Mouse (Mus musculus): ENCODE measurements at regions not wholly inside any gene's neighbourhood (a gene's known extent, or its start where the extent isn't known, plus 50 kb on each side); places are given as distances from the start of the nearest gene placed in this dataset.
A peak's percentile ranks its signal among the peaks of the same experiment; 100 is the strongest.

DNA sequence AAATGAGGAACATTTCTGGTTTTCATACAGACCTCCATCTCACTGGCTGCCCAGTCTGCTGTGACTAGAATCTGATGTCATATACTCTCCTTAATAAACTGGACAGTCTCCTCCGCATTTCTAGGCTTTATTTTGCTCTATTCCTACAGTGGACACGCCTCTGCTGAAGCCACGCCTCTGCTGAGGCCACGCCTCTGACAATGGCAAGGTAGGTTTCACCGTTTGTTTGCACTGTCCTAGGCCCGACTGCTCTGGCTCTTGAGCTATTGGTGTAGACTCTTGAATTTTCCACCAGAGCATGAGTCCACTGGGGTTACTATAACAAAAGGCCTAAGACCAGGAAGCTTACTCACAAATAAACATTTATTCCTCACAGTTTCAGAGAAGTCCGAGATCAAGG lies 69.8 kb upstream of the Pax2 start:
- no peak for DNase-seq (ENCODE audit: low spot score in 2 of 2)

DNA sequence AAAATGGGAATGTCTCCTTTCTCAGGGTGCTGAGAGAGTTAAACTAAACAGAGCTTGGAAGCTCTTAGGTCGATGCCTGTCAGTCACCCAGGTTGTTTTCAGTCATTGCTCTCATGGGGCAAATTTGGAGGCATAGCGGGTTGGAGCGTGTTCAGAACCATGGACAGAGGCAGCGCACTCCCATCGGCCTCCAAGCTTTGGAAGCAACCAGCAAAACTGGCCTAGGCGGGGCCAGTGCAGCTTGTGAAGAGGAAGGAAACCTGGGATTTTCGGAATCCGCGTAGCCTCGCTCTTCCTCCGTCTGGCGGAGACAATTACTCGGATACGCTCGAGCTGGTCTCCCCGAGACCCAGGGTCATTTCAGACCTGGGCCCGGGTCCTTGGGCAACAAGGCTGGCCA lies 63.4 kb upstream of the Pax2 start:
- peak; percentile 32 to 48 for DNase-seq (ENCODE audit: low spot score in 2 of 2)

DNA sequence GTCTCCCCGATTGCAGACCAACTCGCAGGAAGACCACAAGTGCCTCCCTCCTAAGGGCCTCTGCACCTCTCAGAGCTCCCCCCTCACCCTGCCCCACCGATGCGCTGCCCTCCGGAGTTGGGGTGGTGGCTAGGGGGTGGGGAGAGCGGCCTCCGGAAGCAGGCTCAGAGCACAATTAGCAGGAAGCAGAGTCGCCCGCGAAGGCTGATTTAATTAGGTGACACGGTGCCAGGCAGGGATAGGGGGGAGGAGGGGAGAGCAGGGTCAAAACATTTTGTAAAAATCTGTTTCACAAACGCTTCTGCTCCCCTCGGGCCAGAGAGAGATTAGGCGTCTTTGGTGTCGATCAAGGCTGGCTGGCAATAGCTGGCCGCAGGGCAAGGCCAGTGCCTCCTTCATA lies 63.0 kb upstream of the Pax2 start:
- DNase-seq (ENCODE audit: low spot score in 2 of 2) = no peak

DNA sequence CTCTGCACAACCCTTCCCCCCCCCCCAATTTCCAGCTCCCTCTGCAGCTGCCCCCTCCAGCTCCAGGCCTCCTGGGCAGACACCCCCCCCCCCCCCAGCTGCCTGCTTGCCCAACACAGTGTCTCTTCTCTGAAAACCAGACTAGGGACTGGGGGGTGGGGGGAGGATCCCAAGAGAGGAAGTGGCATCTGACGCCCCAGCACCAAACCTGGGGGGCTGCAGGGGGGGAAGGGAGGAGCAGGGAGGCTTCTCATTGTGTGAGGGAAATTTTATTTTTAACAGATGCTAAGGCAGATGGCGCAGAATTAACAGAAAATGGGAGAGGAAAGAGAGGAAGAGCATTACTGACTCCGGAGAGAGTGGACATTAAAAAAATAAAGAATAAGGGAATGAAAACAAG lies 60.5 kb upstream of the Pax2 start:
- DNase-seq (ENCODE audit: low spot score in 2 of 2) = no peak

- DNase-seq (ENCODE audit: low spot score in 2 of 2) = no peak
These were observed 59.7 kb upstream of the Pax2 start for GRCm38 (mm10) chr19:44696059-44696712.

GRCm38 (mm10) chr19:44696773-44697172 lies 59.1 kb upstream of the Pax2 start:
- no peak for DNase-seq (ENCODE audit: low spot score in 2 of 2)

GRCm38 (mm10) chr19:44698382-44699256 lies 57.2 kb upstream of the Pax2 start:
- DNase-seq (ENCODE audit: low spot score in 2 of 2) = no peak

Measured in urinary bladder, postnatal 36 days (tissue).